Mouse (Mus musculus) CD4-positive naive resting alpha-beta T cell, adult 76 days (primary cell): ENCODE data around the gene Kcnk7. TPM values are rescaled to one million over a fixed set of nuclear protein-coding genes. Genes with fewer than 3 reads are reported as not detected.

Experiments used
- total RNA-seq: library from RNA; stranded (reverse); gene quantifications from one replicate; pipeline ENCODE4 v1.2.4, GENCODE M21; 2023

Gene Kcnk7
- not detected for total RNA-seq

DNA sequence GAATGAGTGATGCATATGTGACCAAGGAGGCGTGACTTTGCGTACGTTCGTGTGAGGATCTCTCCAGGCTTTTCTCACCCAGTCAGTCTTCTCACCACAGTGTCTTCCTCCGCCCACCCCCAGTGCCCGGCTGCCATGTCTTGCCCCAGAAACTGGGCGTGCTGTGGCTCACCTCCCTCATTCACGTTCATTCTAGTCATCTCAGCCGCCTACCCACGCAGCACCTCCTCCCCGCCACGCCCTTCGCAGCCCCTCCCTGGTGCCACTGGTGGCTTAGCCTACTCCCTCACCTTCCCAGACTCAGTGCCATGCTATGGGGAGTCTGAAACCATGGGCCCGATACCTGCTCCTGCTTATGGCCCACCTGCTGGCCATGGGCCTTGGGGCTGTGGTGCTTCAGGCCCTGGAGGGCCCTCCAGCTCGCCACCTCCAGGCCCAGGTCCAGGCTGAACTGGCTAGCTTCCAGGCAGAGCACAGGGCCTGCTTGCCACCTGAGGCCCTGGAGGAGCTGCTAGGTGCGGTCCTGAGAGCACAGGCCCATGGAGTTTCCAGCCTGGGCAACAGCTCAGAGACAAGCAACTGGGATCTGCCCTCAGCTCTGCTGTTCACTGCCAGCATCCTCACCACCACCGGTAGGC lies at the start of gene Kcnk7:
Gene Kcnk7, plus strand, starts transcription at position 205 of the 638 bp plus-strand sequence.

GRCm38 (mm10) chr19:5662981-5663913 lies 40.9 kb upstream of the Kcnk7 start, which contains the start of gene Sipa1:
Gene Sipa1 (minus strand): TSS chr19:5663707.

GRCm38 (mm10) chr19:5688200-5689087 lies 15.7 kb upstream of the Kcnk7 start, which contains the start of the genes Map3k11 and Pcnx3:
Gene Map3k11 (plus strand): TSS chr19:5688742.
Gene Pcnx3 (minus strand): TSS chr19:5688908.

DNA sequence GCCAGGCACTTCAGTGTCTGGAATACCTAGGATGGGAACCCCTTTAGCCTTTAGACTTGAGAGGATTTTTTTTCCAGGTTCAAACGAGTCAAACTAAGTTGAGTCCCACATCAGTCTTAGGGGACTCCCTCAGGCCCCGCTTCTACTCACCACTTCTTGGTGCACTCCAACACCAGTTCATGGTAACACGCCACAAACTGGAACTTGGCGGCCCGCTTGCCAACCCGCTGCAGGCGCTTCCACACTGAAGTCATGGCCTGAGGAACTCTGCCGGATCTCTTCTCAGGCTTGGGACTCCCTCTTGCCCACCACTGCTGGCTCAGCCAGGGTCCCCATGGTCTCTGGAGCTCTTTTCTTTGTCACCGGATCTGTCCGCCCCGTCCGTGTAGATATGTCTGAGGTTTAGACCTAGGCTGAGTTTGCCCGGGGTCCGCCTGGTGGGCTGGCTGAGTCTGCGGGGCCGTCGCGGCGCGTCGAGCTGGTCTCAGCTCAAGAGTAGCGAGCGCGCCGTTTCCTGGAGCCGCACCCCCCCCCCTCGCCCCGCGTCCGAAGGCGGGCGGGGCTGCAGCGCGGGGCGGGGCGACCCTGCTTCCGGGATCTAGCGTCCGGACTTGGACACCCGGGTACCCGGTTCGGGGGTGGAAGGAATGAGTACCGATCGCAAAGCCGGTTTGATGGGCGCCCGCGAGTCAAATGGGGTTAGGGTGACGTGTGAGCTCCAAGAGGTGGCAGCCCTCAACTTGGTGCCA lies 21.8 kb downstream of the Kcnk7 start, which contains the start of gene Ehbp1l1:
Gene Ehbp1l1, minus strand, starts transcription at position 551 of the 749 bp plus-strand sequence.

GRCm38 (mm10) chr19:5729444-5729815 lies 25.3 kb downstream of the Kcnk7 start, which contains the start of gene Fam89b:
Gene Fam89b (minus strand): TSS chr19:5729653.

GRCm38 (mm10) chr19:5740320-5741317 lies 36.5 kb downstream of the Kcnk7 start, which contains the start of gene Ltbp3:
Gene Ltbp3 (plus strand): TSS chr19:5740904.

Other genes with a start within 250 kb of the Kcnk7 start
- 6.2 TPM for gene Ccdc85b, start 246.5 kb upstream of the Kcnk7 start, total RNA-seq
- 82.7 TPM for gene Fibp, start 243.8 kb upstream of the Kcnk7 start, total RNA-seq
- gene Ctsw, start 235.9 kb upstream of the Kcnk7 start, total RNA-seq, result 43.6 TPM
- gene Efemp2, start 230.4 kb upstream of the Kcnk7 start, total RNA-seq, result not detected
- gene Mus81, start 216.0 kb upstream of the Kcnk7 start, total RNA-seq, result 38.5 TPM
- gene Cfl1, start 213.9 kb upstream of the Kcnk7 start, total RNA-seq, result 1,344 TPM
- not detected for gene 1700020D05Rik, start 200.6 kb upstream of the Kcnk7 start, total RNA-seq
- 4.8 TPM for gene Snx32, start 193.8 kb upstream of the Kcnk7 start, total RNA-seq
- gene Ovol1, start 143.7 kb upstream of the Kcnk7 start, total RNA-seq, result not detected
- gene Ap5b1, start 136.3 kb upstream of the Kcnk7 start, total RNA-seq, result 17.9 TPM
- 78.0 TPM for gene Rnaseh2c, start 102.5 kb upstream of the Kcnk7 start, total RNA-seq
- gene Kat5, start 94.1 kb upstream of the Kcnk7 start, total RNA-seq, result 144 TPM
- gene Rela, start 66.9 kb upstream of the Kcnk7 start, total RNA-seq, result 151 TPM
- gene Sipa1, start 40.7 kb upstream of the Kcnk7 start, total RNA-seq, result 171 TPM
- 50.6 TPM for gene Map3k11, start 15.6 kb upstream of the Kcnk7 start, total RNA-seq
- gene Pcnx3, start 15.5 kb upstream of the Kcnk7 start, total RNA-seq, result 181 TPM
- 30.5 TPM for gene Ehbp1l1, start 21.9 kb downstream of the Kcnk7 start, total RNA-seq
- 18.5 TPM for gene Fam89b, start 25.3 kb downstream of the Kcnk7 start, total RNA-seq
- not detected for gene Ltbp3, start 36.5 kb downstream of the Kcnk7 start, total RNA-seq
- gene Scyl1, start 67.1 kb downstream of the Kcnk7 start, total RNA-seq, result 74.2 TPM
- 127 TPM for gene Frmd8, start 170.9 kb downstream of the Kcnk7 start, total RNA-seq
- gene Slc25a45, start 173.4 kb downstream of the Kcnk7 start, total RNA-seq, result 27.0 TPM
- 2.3 TPM for gene Tigd3, start 189.8 kb downstream of the Kcnk7 start, total RNA-seq
- gene Dpf2, start 208.6 kb downstream of the Kcnk7 start, total RNA-seq, result 116 TPM
- gene Cdc42ep2, start 220.4 kb downstream of the Kcnk7 start, total RNA-seq, result 0.59 TPM